Mouse (Mus musculus) yolk sac, embryonic 10.5 days (tissue): ENCODE measurements around the gene Slc3a1.

Source experiments
- DNase-seq: peaks from one replicate; pipeline ENCODE4 v3.0.0-alpha.2; 2017; ENCODE audit warnings: low spot score

Slc3a1 gene

DNA sequence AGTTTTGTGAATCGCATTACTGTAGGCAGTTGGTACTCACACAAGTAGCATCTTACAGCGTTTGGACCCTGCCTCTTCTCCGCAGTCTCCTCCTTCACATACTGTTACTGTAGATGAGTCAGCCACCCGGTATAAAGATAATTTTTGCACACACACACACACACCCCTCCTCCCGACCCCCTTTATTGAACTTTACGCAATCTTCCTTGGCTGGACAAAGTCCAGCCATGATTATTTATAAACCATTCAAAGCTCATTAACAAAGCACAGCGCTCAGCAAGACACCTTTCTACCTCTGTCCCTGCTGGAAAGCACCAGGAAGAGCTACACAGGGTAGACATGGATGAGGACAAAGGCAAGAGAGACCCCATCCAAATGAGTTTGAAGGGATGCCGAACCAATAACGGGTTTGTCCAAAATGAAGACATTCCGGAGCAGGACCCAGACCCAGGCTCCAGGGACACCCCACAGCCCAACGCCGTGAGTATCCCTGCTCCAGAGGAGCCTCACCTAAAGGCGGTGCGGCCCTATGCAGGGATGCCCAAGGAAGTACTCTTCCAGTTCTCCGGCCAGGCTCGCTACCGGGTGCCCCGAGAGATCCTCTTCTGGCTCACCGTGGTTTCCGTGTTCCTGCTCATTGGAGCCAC, at the start of gene Slc3a1:
Gene Slc3a1 (plus strand): TSS at position 284 of the 647 bp plus-strand sequence.
- DNase-seq, result no peak

DNA sequence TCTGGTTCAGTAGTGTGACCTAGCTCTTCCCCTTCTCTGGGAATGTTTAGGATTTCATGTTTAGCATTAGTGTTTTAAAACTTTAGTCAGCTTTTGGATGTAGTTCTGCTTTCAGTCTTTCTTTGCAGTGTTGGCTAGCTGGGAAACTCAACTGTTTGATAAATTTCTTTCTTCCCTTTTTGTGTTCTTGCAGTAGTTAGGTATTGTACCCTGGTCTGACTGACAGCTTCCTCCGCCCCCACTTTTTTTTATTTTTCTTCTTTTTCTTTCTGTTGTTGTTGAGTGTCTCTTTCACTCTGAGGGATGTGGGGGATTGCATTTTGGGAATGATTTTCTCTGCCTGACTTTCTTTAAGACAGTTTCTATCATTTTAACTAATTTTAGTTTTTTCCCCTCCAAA, 46.5 kb upstream of the Slc3a1 start:
- DNase-seq, result no peak

DNA sequence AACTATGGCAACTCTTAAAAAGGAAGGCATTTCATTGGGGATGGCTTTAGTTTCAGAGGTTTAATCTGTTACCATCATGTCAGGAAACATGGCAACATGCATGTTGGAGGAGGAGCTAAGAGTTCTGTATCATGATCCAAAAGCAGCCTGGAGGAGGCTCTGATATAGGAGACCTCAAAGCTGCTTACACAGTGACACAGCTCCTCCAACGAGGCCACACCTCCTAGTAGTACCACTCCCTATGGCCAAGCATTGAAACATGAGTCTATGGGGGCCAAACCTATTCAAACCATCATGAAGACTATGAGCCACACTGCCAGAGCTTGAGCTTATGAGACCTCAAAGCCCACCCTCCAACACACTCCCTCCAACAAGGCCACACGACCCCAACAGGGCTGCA, 45.4 kb upstream of the Slc3a1 start:
- no peak for DNase-seq

DNA sequence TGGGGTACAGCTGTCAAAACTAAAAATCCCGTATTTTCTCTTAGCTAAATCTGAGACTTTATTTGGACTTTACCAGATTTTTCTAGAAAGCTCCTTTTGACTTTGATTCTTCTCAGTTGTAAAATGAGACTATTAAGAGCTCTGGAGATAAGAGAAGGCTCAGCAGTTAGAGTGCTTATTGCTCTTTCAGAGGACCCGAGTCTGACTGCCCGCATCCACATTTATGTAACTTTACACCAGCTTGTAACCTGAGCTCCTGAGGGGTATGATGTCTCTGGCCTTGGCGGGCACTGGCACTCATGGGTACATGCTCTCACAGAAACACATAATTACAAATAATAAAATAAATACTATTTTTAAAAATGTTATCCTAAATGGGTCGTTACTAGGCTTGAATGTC, 41.8 kb upstream of the Slc3a1 start:
- no peak for DNase-seq

DNA sequence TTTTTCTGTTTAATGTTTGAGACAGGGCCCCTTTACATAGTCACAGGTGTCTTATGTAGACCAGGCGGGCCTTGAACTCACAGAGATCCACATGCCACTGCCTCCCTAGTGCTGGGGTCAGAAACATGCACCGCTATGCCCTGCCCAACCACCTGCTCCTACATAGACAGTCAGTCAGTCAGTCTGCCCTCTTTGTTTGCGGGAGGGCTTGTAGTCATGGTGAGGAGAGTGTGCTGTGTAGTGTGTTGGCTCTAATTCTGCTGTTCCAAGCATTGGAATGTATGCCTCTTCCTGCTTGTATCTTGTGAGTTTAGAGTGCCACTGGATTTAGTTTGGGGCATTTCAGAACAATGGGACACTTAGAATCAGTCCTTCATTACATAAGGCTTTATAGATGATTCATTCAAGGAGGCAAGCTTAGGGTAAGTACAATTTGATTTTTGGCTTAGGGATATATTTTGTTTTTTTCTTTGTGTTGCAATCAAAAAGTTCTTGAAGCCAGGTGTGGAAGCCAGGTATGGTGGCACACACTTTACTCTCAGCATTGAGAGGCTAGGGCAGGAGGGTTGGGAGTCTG, 40.3 kb upstream of the Slc3a1 start:
- no peak for DNase-seq

DNA sequence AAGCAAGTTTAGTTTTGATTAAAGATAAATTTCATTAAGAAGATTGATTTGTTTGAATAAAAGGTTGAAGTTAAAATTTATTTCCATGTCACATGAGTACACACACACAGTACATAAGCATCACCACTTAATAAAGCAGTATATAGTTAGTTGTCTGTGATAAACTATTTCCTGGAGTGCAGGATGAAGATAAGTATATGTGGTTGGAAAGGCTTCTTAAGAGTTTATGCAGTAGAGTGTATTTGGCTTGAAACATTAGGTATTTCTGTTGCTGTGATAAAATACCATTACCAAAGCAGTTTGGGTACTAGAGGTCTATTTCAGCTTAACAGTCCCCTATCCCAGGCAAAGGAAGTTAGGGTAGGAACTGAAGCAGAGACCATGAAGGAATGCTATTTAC, 39.7 kb upstream of the Slc3a1 start:
- no peak for DNase-seq

DNA sequence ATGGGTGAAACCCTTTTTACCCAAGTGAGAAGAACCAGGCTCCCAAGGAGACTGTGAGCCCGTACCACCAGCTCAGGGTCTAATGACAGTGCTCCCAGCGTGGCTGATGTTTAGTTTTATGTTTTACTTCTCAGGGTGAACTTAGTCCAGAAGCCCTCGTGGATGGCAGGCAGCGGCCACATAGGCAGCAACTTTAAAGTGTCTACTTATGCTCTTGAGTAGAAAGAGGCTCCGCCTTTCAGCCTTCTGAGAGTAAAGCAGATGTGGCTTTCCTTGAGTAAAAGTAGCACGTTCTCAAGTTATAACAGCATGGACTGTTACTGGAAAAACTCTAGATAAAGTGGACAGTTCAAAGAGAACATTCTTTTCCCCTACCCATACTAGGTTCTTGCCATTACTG, 32.3 kb upstream of the Slc3a1 start:
- no peak for DNase-seq

DNA sequence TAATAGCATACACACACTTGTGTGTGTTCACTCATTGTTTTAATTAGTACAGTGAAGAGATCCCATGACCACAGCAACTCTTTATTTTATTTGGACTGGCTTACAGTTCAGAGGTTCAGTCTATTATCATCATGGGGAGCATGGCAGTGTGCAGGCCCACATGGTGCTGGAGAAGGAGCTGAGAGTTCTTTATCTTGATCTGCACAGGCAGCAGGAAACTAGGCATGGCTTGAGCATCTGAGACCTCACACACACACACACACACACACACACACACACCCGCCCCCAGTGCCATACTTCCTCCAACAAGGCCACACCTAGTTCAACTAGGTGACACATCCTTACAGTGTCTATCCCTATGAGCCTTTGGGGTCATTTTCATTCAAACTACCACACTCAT, 30.5 kb upstream of the Slc3a1 start:
- no peak for DNase-seq

DNA sequence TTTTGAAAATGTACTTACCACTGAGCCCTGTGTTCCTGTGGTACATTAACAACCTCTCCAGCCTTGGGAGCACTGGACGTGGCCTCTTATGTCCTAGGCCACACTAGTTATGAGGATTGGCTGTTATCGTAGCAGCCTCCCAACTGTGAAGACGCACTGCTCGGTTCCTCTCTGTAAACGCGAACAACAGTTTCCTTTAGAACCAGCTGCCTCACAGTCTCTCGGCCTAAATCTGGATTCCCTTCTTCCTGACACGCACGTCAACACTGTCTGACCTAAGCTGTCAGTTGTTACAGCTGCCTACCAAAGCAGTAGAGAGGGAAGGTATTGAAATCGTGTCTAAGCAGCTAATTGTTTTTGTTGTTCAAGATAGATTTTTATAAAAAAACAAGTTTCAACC, 28.5 kb upstream of the Slc3a1 start:
- DNase-seq, result no peak

DNA sequence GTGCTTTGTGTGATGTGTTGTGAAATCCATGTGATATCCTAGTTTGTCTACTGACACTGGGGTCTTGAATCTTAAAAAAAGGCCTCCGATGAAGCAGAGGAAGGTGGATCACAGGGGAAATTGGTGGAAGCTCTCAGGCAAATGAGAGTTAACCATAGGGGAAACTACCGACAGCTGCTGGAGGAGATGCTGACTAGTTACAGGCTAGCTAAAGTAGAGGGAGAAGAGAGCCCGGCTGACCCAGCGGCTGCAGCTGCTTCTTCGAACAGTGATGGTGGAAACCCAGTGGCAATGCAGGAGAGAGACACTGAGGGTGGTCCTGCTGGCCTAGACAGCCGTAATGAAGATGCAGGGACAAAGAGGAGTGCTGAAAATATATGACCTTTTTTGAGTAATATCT, 14.7 kb upstream of the Slc3a1 start:
- no peak for DNase-seq

DNA sequence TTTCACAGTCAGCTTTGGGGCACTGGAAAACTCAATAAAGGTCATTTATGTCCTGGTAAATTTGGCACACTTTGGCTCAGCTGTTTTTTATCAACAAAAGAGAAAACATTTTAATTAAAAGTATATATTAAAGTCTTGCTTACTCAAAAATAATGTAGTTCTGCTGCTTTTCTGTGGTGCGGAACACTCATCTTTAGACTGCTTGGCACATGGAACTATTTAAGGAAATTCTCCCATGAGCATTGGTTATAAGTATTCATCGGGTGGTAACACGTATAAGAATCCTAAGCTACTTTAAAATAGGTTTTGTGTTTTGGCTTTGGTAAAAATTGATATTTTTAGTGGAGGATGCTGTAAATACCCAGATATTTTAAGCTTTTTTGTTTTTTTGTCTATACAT, 13.5 kb upstream of the Slc3a1 start:
- no peak for DNase-seq

DNA sequence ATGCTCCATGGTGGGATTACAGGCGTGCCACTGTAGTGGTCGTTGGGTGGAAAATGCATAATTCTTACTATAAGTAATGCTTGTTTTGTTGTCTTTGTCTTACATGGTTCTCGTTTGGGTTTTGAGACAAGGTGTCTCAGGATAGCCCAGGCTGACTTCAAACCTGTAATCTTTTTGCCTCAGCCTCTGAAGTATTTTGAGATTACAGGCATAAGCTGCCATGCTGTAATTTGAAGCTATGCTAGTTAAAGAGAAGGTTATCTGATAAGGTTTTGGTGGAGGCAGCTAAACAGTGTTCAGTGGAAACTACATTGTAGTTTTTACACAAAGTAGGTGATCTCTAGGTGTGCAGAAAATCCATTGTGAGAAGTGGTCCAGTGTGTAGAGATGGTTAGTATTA, 9.8 kb upstream of the Slc3a1 start:
- no peak for DNase-seq

DNA sequence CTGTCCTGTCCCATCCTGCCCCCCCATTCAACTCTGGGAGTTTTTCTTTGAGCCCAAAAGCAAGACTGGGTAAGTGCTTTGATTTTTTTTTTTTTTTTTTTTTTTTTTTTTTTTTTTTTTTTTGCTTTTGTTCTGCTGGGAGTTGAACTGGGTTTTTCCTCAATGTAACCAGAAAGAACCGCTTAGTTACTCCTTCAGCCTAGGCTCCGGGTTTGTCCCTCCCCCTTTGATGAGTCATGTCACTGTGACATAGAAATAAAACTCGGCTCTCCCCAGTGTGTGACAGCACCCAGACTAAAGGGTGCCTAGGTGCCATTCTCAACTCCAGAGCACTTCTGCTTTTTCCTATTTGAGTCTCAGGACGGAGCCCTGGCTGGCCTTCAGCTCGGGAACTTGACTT, 9.4 kb upstream of the Slc3a1 start:
- DNase-seq, result no peak

DNA sequence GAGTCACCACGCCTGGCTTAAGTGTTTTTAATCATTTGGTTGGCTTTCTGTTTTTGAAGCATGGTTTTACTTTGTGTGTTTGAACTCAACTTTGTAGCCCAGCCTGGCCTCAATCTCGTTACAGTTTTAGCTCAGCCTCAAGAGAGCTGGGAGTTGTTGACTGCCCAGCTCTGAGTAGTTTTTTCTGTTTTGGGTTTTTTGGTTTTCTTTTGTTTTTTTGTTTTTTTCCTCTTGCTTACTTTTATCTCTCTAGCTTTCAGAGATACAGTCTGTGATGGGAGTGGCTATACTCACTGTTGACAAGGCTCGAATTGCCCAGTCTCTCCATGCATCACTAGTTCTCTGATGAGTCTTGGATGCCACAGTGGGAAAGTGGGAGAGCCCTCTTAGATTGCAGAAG, 7.8 kb upstream of the Slc3a1 start:
- DNase-seq, result no peak

DNA sequence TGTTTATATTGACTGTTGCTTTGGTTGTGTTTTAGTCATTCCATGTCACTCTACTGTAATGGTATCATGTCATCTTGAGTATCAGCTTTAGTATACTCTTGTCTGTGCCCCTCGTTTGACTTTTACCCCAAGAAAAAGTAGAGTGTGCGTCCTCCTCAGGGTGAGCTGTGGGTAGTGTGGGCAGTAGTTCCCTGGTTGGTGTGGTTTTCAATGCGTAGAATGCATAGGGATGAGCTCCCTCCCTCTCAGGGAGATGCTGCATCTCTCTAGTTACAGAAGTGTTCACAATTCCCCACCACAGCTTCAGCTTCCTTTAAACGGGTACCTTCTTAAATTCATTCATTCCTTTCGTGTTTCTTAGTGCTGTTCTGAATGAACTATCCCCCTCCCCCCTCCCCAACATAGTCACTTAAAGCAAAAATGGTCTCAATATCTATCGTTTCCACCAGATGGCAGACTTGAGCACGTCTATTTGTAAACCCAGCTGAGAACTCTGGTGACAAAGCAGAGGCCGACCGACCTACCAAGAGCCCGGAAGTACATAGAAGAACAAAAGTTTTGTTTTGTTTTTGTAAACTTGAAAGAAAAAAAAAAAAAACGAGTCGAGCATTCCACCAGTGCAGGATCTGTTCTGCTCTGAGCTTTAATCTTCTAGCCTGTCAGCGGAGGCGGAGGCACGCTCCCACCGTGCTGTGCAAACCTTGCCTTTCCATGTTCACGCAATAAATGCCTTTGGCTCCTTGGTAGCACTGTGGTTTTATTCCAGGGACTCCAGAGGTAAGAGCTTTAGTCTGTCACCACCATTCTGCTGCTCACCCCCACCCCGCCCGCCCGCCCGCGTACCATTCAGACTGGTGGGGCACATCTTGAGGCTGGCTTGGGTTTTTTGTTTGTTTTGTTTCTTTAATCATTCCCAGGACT, 4.7 kb upstream of the Slc3a1 start:
- DNase-seq, result peak; percentile 66

DNA sequence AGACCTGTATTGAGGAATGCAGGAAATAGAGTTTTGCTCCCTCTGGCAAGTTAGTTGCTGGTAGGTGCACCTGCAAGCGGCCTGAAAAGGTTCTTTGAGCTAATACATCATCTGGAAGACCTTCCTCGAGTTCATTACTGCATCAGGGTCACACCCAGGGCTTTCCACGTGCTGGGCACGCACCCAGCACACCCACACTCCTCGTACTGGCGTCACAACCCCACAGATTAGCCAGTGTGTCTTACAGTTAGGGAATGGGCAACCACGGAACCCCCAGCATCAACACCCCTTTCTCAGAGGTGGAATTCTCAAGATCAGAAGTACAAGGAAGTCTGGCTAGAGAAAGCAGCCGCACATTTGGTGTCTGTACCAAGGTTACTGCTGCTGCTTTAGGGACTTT, 3.9 kb upstream of the Slc3a1 start:
- no peak for DNase-seq

DNA sequence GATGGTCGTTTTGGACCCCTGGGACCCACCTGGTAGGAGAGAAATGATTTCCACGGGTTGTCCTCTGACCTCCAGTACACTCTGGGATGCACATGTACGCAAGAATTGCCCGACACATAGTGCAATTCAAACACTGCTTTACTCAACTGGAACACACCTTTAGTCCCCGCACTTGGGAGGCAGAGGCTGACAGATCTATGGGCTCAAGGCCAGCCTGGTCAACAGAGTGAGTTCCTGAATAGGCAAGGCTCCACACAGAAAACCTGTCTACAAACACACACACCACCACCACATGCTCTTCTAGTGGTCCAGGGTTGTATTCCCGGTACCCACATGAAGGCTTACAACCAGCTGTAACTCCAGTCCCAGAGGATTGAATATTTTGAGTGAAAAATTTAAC, 3.0 kb upstream of the Slc3a1 start:
- no peak for DNase-seq

DNA sequence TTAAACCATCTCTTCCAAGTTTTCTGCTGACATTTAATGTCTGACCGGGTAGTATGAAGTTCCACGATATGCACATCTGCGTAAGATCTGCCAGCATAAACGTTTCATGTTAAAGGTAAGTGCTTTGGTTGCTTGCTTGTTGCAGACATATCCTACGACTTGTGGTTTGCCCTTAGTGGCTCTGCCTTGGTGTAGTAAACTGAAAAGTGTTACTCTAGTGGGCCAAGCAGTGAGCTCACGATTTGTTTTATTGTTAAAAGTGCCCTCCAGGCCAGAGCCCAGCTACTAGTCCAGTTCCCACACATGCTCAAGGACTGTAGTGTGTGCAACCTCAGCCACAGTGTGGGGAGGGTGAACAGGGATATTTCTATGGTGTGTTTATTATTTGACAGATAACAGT, 1.7 kb upstream of the Slc3a1 start:
- no peak for DNase-seq

DNA sequence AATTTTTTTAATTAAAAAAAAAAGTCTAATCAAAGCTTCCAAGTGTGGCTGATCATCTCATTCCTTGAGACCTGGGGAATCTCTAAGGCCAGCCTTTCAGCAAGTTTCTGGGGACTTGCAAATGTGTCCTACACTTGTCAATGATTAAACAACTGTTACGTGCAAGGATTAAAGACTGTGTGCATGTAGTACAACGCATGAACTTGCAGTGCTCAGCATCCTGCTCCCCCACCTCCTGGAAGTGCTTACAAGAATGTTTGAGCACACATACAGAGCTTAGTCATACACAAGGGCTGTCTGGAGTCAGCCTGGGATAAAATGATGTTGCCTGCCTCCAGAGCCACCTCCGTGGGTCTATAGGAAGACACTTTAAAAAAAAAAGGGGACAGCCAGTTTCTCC, 929 bp upstream of the Slc3a1 start:
- DNase-seq, result peak; percentile 52

DNA sequence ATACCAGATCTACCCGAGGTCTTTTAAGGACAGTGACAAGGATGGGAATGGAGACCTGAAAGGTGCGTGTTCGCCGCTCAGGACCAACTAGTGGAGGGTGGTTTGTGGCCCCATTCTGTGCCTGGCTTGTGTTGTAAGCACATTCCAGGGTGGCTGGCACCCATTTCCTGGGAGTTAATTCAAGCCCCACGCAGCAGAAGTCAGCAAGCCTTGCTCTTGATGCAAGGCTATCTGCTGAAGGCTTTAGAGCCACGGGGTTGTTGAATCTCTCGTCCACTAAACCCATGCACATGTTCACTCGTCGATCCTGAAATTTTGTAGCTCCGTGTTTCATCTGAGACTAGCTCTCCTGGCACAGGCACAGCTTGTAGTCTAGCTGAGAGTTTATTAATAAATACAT, 621 bp downstream of the Slc3a1 start:
- no peak for DNase-seq

DNA sequence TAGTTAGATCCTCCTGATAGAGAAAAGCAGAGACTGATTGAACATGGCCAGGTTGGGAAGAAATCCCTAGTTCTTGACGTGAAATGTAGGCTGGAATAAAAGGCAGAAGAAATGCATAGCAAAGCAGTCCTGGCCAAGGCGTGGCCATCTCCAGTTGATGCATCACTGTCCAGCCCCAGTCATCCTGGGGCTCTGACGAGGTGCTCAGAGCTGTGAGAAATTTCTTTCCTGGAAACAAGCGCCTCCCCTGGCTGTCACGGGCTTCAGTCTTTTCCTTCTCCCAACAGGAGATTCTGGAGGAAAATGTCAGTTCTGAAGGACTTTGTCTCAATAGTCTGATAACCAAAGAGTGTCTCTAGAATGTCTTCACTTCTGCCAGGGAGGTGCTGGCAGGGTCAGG, 2.5 kb downstream of the Slc3a1 start:
- DNase-seq, result no peak

DNA sequence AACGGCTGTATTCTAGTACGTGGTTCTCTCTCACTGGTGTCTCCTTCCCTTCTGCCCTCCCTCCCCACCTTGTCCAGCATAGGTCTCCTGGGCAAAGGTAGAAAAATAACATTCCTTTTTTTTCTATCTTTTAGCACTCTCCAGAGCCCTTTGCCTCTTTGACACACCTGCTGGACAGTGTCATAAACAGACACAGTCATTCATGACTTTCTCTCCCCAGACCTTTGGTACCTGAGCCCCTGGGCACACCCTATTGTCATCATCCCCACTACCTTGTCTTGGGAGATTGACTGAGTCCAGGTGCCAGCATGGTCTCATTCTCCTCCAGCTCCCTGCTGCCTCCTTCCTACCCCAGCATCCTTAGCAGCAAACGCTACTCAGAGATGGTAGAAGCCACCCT, 4.9 kb downstream of the Slc3a1 start:
- DNase-seq, result no peak

DNA sequence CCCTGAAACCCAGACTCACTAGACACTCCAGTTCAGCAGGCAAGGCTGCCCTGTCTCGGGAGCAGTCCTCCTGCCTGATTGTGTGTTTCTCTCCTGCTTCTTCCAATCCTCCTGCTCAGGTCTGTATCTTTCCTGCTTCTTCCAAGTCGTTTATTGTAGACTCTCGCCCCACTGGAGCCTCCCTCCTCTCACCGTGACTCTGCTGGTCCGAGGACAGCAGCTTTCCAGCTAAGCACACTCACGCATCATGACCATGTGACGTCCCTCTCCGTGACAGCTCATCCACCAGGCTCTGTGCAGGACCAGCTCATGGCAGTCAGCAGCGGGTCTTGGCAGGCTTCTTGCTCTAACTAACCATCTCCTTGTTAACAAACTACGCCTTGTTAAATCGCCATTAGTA, 5.9 kb downstream of the Slc3a1 start:
- DNase-seq, result no peak
